Mouse (Mus musculus) C2C12 (cell line): ENCODE measurements around the gene Wwtr1. TPM values are rescaled to one million over a fixed set of nuclear protein-coding genes. Genes with fewer than 3 reads are reported as not detected.
A peak's percentile ranks its signal among the peaks of the same experiment; 100 is the strongest.

ENCODE experiments used
- H3K27me3 ChIP-seq: one replicate; pipeline ENCODE4 v1.6.1; 2011; ENCODE audit not compliant: control insufficient read depth, insufficient read depth, insufficient read length
- H3K36me3 ChIP-seq: one replicate; pipeline ENCODE4 v1.6.1; 2011; ENCODE audit not compliant: control insufficient read depth, insufficient read depth
- H3K4me3 ChIP-seq: one replicate; pipeline ENCODE4 v1.5.1; 2011; ENCODE audit warnings: mild to moderate bottlenecking, control low read depth; ENCODE audit not compliant: poor library complexity, insufficient read depth, severe bottlenecking
- H3K79me2 ChIP-seq: one replicate; pipeline ENCODE4 v1.6.1; 2011; ENCODE audit not compliant: control insufficient read depth, insufficient read depth
- H3K79me3 ChIP-seq: one replicate; pipeline ENCODE4 v1.6.1; 2011; ENCODE audit warnings: low read depth, control low read depth
- H3ac ChIP-seq: one replicate; pipeline ENCODE3; 2011; ENCODE audit warnings: low read depth; ENCODE audit not compliant: control insufficient read depth, insufficient read length
- CEBPB ChIP-seq: IDR thresholded peaks from one replicate; pipeline ENCODE4 v1.6.1; 2011; ENCODE audit warnings: low read depth, mild to moderate bottlenecking, control low read depth, moderate library complexity
- CTCF ChIP-seq: IDR thresholded peaks from one replicate; pipeline ENCODE4 v1.5.1; 2011; ENCODE audit not compliant: control insufficient read depth, insufficient read depth, insufficient read length
- FOSL1 ChIP-seq: IDR thresholded peaks from one replicate; pipeline ENCODE4 v1.8.0; 2011; ENCODE audit warnings: mild to moderate bottlenecking, low read length; ENCODE audit not compliant: poor library complexity, insufficient read depth, severe bottlenecking
- MAX ChIP-seq: IDR thresholded peaks from one replicate; pipeline ENCODE4 v1.6.1; 2011; ENCODE audit warnings: mild to moderate bottlenecking, control low read depth
- MYOD1 ChIP-seq: IDR thresholded peaks from one replicate; pipeline ENCODE4 v1.6.1; 2011; ENCODE audit warnings: low read depth; ENCODE audit not compliant: control insufficient read depth, insufficient read length
- MYOG ChIP-seq: IDR thresholded peaks from one replicate; pipeline ENCODE4 v1.6.1; 2011; ENCODE audit not compliant: control insufficient read depth, insufficient read length; ENCODE audit errors: extremely low read depth
- USF1 ChIP-seq: IDR thresholded peaks from one replicate; pipeline ENCODE4 v1.6.1; 2011; ENCODE audit warnings: low read depth, mild to moderate bottlenecking, control low read depth, moderate library complexity
- polyA plus RNA-seq: library from polyadenylated mRNA; unstranded; fragments of >200 nt; fragmentation: generic; extraction: Trizol; gene quantifications from one replicate; pipeline ENCODE4 v1.2.1, GENCODE M21; 2012; ENCODE audit warnings: missing spikeins

Wwtr1 gene
- polyA plus RNA-seq, 1 experiment: 26.7 TPM

- no peak for TF ChIP-seq MYOG
- TF ChIP-seq CTCF: no peak
- TF ChIP-seq USF1: no peak
- TF ChIP-seq FOSL1: no peak
- no peak for TF ChIP-seq MYOD1
- TF ChIP-seq MAX: no peak
- no peak for TF ChIP-seq CEBPB
These were observed 89.6 kb downstream of the Wwtr1 start for GRCm38 (mm10) chr3:57486068-57486467.

GRCm38 (mm10) chr3:57481981-57482380 is 93.7 kb downstream of the Wwtr1 start:
- no peak overlapping the region for H3ac ChIP-seq
- H3K4me3 ChIP-seq: no peak overlapping the region
- TF ChIP-seq MYOG: no peak
- TF ChIP-seq MYOD1: no peak
- no peak for TF ChIP-seq FOSL1
- no peak for TF ChIP-seq MAX
- no peak for TF ChIP-seq CEBPB
- TF ChIP-seq USF1: no peak
- H3K79me3 ChIP-seq: peaks cover 44% of the 10 kb centered on the region
- H3K27me3 ChIP-seq: no peaks in the 10 kb centered on the region
- peaks cover 5% of the 10 kb centered on the region for H3K36me3 ChIP-seq
- peaks cover 67% of the 10 kb centered on the region for H3K79me2 ChIP-seq

More at GRCm38 (mm10) chr3:57486068-57486467, 89.6 kb downstream of the Wwtr1 start:
- H3K36me3 ChIP-seq: peaks cover 4% of the 10 kb centered on the region
- H3K79me3 ChIP-seq: peaks cover 51% of the 10 kb centered on the region
- no peak overlapping the region for H3ac ChIP-seq
- H3K79me2 ChIP-seq: peaks cover 90% of the 10 kb centered on the region
- H3K4me3 ChIP-seq: no peak overlapping the region
- H3K27me3 ChIP-seq: no peaks in the 10 kb centered on the region

GRCm38 (mm10) chr3:57480640-57481039 is 95.1 kb downstream of the Wwtr1 start:
- Histone ChIP-seq H3K27me3 (no peaks in the 10 kb centered on the region), H3ac (no peak overlapping the region)
- TF ChIP-seq MYOD1: no peak
- no peak for TF ChIP-seq MAX
- TF ChIP-seq CEBPB: no peak
- TF ChIP-seq CTCF: no peak
- no peak for TF ChIP-seq USF1
- TF ChIP-seq MYOG: no peak
- no peak for TF ChIP-seq FOSL1

GRCm38 (mm10) chr3:57474421-57474820 is 101.3 kb downstream of the Wwtr1 start:
- TF ChIP-seq CTCF (no peak), CEBPB (no peak), MYOG (no peak), FOSL1 (no peak), USF1 (no peak), MYOD1 (no peak), MAX (no peak)

More at GRCm38 (mm10) chr3:57480640-57481039, 95.1 kb downstream of the Wwtr1 start:
- H3K4me3 ChIP-seq: no peak overlapping the region
- peaks cover 13% of the 10 kb centered on the region for H3K36me3 ChIP-seq
- peaks cover 32% of the 10 kb centered on the region for H3K79me3 ChIP-seq
- peaks cover 53% of the 10 kb centered on the region for H3K79me2 ChIP-seq

GRCm38 (mm10) chr3:57472407-57472806 is 103.3 kb downstream of the Wwtr1 start:
- Histone ChIP-seq H3K27me3 (no peaks in the 10 kb centered on the region), H3ac (no peak overlapping the region), H3K4me3 (no peak overlapping the region), H3K79me2 (peaks cover 38% of the 10 kb centered on the region), H3K36me3 (peaks cover 35% of the 10 kb centered on the region), H3K79me3 (peaks cover 10% of the 10 kb centered on the region)
- TF ChIP-seq CTCF (no peak), MYOD1 (no peak), MYOG (no peak), CEBPB (no peak)

More at GRCm38 (mm10) chr3:57474421-57474820, 101.3 kb downstream of the Wwtr1 start:
- Histone ChIP-seq H3K4me3 (no peak overlapping the region), H3ac (no peak overlapping the region), H3K79me3 (peaks cover 13% of the 10 kb centered on the region), H3K36me3 (peaks cover 23% of the 10 kb centered on the region), H3K27me3 (no peaks in the 10 kb centered on the region), H3K79me2 (peaks cover 26% of the 10 kb centered on the region)

GRCm38 (mm10) chr3:57470981-57471601 is 104.6 kb downstream of the Wwtr1 start:
- Histone ChIP-seq H3K79me2 (peaks cover 47% of the 10 kb centered on the region), H3K4me3 (no peak overlapping the region), H3K36me3 (peaks cover 21% of the 10 kb centered on the region), H3K79me3 (peaks cover 10% of the 10 kb centered on the region), H3ac (peak overlapping the region; percentile 46), H3K27me3 (no peaks in the 10 kb centered on the region)
- no peak for TF ChIP-seq MYOD1
- no peak for TF ChIP-seq FOSL1
- no peak for TF ChIP-seq MYOG
- TF ChIP-seq CTCF: no peak
- TF ChIP-seq USF1: no peak
